Mouse (Mus musculus) thymus, postnatal 25 days (tissue): ENCODE measurements around the gene Pde6h.
"Not testable (repeated sequence)": the region's sequence is repeated elsewhere in the genome, so short reads cannot be mapped to it uniquely, and the experiment has no call there.

Experiments
- DNase-seq: peaks from one replicate; pipeline ENCODE4 v3.0.0; 2022

Pde6h gene

DNA sequence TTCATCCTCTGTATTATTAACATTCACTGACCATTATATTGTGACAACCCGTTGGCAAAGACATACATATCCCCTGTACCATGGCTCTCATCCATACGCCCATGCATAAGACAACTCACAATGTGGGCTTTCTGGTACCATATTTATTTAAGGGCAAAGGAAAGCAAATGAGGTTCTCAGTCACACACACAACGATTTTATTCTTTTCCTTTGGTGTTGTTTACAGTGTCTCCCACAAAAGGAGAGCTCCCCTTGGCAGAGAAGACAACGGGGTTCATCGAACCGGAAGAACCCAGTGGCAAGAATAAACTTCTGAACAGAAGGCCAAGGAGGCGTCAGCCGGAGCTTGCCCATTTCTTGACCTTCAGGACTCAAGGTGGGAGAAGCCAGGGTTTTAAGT, at the start of gene Pde6h:
Gene Pde6h, plus strand, starts transcription at position 301 of the 400 bp plus-strand sequence.
- DNase-seq, result no peak

DNA sequence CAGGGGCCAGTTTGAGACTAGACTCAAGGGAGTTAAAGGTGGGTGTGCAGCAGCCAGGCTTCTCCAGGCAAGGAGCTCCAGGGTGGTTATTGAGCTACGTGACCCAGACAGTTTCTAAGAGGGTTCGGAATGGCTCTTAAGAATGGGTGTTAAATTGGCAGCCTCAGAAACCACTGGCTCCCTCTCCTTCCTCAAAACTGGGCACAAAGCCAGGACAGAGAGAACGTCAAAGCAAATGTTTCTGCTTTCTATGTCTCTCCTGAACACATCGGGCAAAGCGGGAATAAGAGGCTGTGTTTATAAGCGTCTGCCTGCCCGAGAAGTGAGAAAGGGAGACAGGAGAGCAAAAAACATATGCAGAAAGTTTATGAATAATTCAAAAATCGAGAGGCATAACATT, 49.0 kb upstream of the Pde6h start:
- no peak for DNase-seq

DNA sequence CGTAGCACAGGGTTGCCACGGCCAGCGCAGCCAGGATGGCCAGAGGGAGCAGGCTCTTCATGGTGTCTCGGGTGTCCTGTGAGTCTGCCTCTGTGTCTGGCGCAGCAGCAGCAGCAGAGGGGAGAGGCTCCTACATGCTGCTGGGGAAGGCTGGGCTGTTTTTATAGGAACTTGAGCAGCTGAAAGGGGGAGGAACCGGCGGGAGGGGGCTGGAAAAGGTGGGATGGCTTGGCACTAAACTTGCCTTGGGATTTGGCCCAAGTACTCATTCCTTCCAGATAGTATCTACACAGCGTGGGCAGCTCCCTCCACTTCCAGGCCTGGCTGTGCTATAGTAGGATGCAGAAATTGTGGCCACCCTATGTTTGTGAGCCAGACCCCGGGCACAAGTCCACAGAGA, 48.0 kb upstream of the Pde6h start, which contains the start of gene Mgp:
Gene Mgp, minus strand, starts transcription at position 154 of the 400 bp plus-strand sequence.
- DNase-seq, result no peak

DNA sequence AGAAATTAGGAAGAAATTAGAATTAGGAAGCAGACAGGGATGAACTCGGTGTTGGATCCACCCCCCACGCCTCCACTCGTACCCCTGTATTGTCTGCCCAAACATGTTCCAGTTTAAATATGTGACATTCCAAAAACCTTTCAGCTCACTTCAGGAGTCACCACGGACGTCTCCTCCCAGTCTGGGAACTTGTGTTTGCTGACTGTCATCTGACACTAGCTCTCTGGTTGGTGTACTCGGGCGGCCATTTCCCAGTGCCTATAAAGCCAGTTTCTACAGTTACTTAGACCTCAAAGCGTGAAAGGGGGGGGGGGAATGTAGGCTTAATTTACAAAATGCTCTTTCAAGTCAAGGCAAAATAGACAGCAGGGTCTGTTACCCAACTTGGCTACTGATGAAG, 42.0 kb upstream of the Pde6h start:
- no peak for DNase-seq

DNA sequence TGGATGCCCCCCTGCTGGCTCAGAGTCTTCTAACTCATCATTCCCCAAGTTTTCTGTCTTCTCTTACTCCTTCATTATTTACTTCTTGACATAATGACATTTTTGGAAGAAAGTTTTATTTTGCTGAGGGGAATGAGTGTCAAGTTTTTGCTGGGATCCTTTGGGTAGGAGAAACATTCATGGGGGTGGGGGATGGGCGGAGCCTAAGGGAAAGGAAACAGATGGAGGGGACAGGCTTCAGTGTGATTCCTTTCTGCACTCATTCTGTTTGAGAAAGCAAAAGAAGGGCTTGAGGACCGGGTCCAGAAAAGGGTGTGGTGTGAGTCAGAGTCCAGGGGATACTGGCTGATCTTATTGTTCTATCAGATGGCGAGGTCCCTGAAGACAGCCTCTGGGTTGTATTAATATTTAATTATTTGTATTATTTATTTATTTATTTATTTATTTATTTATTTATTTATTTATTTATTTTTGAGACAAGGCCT, 40.2 kb upstream of the Pde6h start:
- DNase-seq, result no peak

DNA sequence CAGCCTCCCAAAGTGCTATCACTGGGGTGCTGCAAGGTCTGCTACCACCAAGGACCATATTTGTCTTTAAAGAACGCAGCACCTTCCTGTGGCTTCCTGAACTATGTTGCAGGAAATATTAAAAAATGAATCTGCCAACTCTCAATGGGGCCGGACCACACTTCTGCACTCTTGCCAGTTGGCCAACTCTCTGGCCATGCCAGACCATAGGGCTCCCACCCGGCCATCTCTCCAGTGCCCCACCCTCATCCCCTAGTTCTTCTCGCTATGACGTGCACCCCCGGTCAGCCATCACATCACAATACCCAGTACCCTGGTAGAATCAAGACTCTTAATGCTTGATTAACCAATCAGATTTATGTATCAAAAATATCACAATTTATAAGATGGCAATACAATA, 39.7 kb upstream of the Pde6h start:
- DNase-seq, result no peak

DNA sequence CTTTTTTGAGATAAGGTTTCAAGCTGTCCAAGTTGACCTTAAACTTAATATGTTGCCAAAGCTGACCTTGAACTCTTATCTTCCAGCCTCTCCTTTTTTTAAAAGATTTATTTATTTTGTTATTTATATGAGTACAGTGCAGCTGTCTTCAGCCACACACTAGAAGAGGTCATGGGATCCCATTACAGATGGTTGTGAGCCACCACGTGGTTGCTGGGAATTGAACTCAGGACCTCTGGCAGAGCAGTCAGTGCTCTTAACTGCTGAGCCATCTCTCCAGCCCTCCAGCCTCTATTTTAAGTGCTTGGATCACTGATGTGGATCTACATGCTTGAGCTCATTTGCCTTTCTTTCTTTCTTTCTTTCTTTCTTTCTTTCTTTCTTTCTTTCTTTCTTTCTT, 38.9 kb upstream of the Pde6h start:
- DNase-seq, result not testable (repeated sequence)

DNA sequence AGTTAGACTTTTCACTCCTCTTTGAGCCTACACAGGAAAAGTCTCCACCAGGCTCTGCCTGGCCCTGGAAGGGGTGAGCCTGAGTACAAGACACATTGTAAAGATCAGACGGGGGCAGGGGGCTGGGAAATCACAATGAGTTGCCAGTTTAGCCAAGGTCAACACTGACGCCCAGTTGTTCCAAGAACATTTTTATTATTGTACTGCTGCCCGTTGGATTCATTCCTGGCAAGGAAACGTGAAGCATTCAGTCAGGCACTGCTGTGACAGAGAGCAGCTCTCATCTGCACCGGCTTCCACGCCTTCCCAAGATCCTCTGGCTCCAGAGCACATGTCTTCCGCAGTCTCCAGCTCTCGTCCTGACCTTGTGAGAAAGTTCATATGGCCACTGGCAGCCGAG, 35.8 kb upstream of the Pde6h start:
- DNase-seq, result no peak

DNA sequence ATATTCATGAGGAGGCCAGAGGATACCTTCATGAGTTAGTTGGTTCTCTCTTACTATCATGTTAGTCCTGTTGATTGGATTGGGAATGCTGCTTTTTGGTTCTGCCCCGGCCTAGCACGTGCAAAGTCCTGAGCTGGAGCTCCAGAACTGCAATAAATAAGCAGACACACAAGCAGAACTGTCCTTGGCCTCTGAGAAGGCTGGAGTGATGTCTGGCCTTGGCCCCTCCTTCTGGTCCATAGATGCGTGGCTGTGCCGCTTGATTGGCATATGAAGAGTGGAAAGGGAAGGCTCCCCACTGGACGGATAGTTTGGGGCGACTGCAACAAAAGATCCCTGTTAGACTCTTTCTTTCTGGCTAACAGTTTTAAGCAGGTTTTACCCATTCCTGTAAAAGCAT, 34.6 kb upstream of the Pde6h start:
- no peak for DNase-seq

DNA sequence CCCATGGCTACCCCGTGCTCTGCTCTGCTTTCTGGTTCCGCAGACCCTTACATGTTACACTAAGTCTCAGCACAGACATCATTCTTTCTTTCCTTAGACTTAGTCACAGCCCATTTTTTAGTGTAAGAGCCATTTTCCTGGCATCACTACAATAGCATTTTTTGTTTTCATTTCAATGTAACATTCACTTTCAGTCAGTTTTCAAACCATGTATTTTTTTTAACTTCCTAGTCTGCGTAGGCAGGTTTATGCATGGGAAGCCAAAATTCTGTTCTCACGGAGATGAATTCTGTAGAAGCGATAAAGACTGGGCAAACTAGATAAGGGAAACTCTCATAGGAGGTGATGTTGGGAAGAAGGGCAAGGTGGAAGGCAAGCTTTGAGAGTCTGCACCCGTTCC, 34.1 kb upstream of the Pde6h start:
- DNase-seq, result no peak

DNA sequence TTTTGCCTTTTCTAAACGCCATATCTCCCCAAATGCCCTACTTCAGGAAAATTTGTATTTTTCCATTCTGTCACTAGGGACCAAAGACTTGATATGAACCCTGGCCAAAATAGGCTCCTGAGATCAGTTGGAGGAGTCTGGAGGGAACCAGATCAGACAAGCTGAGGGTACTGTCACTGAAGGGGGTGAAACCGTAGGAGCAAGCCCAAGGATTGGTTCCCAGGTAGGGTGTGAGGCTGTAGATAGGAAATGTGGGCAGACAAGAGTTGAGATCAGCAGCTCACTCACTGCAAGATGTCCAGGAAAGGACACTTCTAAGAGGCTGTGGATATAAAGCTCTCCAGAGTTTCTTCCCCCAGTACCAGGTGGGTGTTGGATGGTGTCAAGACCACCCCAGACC, 31.6 kb upstream of the Pde6h start:
- DNase-seq, result no peak

DNA sequence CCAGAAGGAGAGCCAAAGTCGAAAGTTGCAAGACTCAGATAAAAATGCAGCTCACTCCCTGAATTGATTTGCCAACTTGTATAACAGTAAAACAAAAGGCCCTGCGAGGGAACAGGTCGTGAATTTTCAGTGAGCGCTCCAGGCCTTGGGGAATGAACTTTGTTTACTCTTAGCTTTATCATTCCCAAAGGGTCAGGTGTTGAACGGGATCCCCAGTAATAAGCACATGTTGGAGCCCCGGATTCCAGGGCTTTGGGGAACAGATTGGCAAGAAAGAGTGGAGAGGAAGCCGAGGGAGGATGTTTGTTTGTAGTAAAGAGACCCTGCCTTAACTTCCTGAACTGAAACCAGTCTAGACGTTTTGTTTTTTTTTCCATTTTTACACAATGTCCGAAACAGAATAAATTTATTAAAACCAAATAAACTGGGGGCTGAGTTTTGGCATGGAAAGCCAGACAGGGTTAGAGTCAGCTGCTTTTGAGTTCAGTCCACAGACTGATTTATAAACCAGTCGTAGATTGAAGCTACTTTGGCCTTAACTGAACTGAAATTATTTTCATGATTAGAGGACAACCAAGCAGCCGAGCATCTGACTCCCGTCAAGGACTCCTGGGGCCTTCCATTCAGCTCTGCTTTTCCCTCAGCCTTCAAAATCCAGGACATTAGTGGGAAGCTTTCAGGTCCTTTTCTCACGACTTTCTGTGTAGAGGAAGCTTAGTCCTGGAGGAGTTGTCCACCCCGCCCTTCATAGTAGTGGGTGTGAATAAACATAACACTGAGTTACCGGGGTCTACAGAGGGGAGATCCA, 28.9 kb upstream of the Pde6h start:
- no peak for DNase-seq

DNA sequence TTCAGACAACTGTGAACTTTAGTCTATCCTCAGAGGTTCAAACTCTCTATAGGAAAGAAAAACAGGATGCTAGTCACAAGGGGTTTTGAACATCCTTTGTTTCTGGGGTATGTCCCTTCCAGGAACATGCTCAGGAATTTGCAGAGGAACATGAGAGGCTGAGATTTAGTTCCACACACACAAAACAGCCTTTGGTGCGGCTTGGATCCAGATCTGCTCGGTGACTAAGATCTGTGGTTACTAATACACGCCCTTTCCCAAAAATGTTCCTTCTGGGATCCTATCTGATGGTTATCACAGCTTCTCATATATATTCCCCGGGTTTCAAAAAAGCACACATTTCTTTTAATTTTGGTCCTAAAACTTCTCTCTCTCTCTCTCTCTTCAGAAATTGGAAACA, 25.8 kb upstream of the Pde6h start:
- no peak for DNase-seq

DNA sequence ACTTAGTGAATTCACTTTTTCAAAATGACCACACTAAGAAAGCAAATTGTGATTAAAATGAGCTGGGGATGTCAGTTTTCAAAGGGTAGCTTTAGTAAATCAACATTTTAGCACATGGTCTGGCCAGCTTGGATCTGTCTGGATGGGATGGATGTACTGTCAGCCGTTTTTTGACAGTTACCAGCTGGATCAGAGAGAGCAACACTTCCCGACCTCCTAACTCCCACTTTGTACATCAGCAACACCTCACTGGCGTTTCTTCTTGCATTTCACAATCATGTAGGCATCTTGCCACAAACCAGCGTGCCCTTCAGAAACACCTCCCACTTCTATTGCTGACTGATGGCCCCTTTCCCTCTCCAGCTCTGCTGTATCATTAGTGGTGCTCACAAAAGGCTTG, 25.4 kb upstream of the Pde6h start:
- no peak for DNase-seq

DNA sequence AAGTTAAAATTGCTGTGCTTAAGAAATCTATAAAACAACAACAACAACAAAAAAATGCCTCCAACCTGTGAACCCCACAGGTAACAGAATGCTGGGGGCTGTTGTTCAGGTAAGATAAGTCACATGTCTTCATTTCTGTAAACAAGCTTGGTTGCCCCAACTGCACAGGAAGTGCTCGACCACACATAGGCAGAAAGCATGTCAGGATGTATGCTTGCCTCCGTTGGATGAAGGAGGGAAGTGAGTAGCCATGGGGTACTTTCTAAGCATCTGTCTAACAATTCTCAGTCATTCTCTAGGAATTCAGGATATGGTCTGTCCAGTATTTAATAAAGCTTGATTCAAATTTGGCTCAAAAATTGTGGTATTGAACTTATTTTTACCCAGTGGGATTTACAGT, 24.7 kb upstream of the Pde6h start:
- peak; percentile 24 for DNase-seq

DNA sequence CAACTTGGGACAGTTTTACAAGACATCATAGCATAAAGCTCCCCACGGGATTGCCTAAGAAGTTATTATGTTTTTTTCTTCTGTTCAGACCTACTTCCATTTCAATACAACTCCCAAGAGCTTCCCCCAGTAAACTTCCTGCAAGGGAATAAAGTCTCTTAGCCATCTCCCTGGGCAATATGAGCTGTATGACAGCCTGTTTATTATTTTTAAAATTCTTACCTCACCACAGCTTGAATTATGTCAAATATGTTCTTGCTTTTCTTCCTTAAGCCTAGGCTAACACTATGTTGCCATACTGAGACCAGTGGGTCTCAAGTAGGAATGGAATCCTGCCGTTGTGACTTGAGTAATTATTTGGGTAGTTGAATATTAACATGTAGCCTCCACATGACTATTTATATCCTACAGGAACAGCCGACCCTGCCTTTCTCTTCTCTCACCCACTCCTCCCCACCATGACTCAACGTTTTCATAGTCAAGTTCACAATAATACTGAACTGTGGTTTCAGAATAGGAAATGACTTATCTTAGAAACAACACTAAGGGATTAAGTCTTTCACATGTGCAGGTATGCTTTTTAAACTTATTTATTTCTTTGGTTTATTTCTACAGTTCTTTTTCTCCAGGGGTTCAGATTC, 23.1 kb upstream of the Pde6h start:
- DNase-seq, result no peak

DNA sequence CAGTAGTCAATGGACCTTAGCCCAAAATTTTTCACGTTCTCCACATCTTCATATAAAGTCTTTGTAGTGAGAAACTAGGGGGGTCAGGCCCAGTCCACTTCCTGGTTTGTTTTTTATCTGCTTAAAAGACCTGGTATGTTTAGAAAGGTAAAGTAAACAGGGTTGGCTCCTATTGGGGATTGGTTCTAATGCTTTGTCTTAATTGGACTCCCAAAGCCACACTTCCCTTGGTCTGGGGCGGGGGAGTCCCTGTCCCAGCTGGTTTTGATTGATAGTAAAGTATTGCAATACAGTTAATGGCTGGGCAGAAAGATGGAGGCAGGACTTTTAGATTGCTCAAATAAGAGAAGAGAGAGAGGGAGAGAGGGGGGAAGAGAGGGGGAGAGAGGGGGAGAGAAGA, 22.6 kb upstream of the Pde6h start:
- DNase-seq, result no peak

DNA sequence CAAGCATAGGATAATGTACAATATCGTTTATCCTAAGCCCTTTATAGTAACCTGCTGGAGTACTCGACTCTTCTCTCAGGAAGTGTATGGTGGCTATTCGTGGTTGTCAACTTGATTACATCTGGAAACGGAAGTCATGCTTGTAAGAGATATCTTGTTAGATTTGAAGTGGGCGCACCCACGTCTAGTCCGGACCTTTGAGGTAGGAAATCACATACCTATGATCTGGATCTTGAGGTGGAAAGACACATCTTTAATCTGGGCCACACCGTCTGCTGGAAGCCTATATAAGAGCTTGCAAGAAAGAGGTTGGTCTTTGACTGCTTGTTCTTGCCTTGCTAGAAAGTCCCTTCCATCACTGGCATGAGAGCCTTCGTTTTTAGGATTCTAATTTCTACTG, 21.1 kb upstream of the Pde6h start:
- no peak for DNase-seq

DNA sequence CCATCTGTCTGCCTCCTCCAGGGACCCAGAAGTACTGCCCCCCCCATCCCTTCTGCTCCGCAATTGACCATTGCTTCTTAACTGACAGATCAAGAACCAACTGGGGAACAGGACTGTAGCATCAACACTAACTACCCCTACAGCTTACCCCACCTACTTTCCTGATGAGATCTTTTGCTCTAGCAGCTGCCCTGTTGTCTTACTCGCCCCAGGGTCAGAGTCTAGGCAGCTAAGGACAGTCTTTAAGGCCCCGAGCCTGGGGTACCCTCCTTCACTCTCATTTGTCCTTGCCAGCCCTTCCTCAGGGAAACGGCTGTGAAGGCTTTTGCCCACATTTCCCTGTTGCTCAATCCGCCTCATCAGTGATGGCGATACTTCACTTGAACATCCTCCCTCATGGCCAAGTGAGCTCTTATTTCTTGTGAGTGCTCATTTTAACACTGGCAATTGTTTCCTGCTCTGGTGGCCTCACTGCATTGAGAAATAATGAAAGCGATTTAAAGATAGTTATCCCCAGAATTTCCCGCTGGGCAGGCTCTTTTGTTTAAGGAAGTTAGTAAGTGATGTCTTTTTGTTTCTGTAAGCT, 19.7 kb upstream of the Pde6h start:
- DNase-seq, result no peak

DNA sequence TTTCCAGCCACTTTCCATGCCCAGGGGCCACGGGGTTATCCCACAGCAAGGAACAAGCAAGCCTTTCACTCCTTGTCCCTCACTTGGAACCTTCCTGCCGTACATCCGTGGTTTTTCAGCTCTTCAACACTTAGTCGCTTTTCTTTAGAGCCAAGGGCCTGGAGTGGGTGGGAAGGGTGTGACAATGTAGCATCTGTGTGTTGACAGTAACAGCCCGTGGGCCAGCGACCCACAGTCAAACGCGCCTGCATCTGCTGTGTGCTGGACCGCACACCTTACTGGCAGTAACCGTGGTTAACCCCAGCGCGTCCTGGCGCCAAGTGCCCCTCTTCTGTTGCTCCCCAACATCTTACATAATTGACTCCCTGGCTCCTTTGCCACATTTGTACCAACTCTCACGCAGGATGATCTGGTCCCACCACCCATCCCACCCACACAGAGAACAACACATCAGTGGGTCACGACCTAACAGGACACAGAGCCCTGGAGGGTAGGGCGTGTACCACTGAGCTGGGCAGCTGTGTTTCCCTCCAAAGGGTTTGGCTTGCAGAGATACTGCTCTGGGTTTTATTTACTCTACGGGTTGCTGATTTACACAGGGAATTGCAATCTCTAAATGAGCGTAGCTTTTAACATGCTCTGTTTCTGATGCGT, 17.2 kb upstream of the Pde6h start:
- no peak for DNase-seq

DNA sequence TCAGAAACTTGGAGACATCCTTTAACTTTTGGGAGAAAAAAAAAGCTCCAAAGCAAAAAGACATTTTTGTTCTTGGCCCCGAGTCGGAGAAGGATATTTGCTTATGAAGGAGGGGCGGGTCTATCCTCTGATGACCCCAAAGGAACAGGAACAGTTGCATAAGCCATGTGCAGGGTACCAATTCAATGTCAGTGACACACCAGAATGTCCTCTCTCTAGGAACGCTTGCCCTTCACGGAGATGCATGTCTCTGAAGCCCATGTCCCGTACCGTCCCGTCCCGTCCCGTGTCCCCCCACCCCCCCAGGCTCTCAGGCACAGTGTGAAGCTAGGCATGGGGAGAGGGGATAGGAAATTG, 16.7 kb upstream of the Pde6h start:
- no peak for DNase-seq

DNA sequence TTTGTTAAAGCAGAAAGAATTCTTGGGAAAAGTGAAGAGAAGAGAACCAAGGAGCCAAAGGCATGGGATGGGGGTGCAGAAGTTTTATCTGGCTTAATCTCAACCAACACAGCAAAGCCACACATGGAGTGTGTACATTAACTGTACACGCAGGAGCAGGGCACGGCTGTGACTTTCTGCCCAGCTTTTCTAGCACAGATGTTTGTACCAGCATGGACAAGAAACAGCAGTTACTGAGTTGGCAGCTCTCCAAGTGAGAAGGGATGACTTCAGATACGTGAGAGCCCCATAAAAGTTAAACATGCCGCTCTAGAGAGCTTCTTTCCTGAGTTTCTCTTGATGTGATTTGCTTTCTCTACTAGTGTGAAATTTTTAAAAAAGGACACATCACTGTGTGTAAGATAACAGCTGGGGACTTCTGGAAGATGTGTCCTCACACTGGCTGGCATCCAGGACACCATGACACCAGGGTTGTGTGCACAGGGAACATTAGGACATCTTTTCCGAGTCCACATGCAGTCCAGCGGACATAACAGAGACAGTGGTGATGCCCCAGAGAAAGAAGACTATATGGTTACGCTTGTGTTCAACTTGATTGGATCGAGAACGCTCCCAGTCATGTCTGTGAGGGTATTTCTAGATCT, 13.3 kb upstream of the Pde6h start:
- no peak for DNase-seq

DNA sequence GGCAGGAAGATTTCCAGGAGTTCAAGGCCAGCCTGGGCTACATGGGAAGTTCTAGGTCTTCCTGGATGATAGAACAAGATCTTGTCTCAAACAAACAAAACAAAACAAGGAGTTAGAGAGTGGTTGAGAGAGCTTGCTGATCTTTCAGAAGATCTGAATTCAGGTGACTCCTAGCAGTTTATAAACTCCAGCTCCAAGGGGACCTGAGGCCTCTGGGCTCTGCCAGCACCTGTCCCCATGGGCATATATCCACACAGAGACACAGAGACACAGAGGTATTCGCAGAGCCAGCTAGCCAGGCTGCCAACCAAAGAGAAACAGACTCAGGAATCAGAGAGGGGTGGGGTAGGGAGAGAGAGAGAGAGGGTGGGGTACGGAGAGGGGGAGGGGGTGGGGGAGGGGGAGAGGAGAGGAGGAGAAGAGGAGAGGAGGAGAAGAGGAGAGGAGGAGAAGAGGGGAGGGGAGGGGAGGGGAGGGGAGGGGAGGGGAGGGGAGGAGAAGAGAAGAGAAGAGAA, 10.8 kb upstream of the Pde6h start:
- no peak for DNase-seq
